Mouse (Mus musculus) hindbrain, postnatal 0 days (tissue): ENCODE results near the gene Cox8a. TPM values are rescaled to one million over a fixed set of nuclear protein-coding genes. Genes with fewer than 3 reads are reported as not detected.

ENCODE experiments used
- ATAC-seq: fragments of 200-750 bp; cut with Nextera tagmentation; 2 replicates; pipeline ENCODE4 v1.8.0; 2017; ENCODE audit warnings: mild to moderate bottlenecking, moderate TSS enrichment, moderate library complexity
- DNase-seq: peaks from one replicate; pipeline ENCODE4 v3.0.0-alpha.2; 2015; ENCODE audit warnings: low spot score
- H3K27ac ChIP-seq: fragments of 300-500 bp; sonication (generic); 2 replicates; pipeline ENCODE4 v1.5.1; 2014; ENCODE audit warnings: mild to moderate bottlenecking
- H3K27me3 ChIP-seq: fragments of 300-500 bp; sonication (generic); 2 replicates; pipeline ENCODE4 v1.6.1; 2014; ENCODE audit warnings: low read length, mixed read lengths; ENCODE audit not compliant: insufficient read depth
- H3K36me3 ChIP-seq: fragments of 300-500 bp; sonication (generic); 2 replicates; pipeline ENCODE4 v1.6.1; 2014; ENCODE audit warnings: low read length, mixed read lengths; ENCODE audit not compliant: insufficient read depth
- H3K4me1 ChIP-seq: fragments of 300-500 bp; sonication (generic); 2 replicates; pipeline ENCODE4 v1.6.1; 2014; ENCODE audit warnings: antibody characterized with exemption, low read length, mixed read lengths; ENCODE audit not compliant: insufficient read depth
- H3K4me2 ChIP-seq: fragments of 300-500 bp; sonication (generic); 2 replicates; pipeline ENCODE4 v1.6.1; 2014; ENCODE audit warnings: low read depth, mild to moderate bottlenecking, low read length, moderate library complexity, mixed read lengths
- H3K4me3 ChIP-seq: fragments of 300-500 bp; sonication (generic); 2 replicates; pipeline ENCODE4 v1.5.1; 2014; ENCODE audit warnings: low read length
- H3K9ac ChIP-seq: fragments of 300-500 bp; sonication (generic); replicated peaks from 2 replicates; pipeline ENCODE4 v1.6.1; 2014; ENCODE audit warnings: mild to moderate bottlenecking, low read length, moderate library complexity, mixed read lengths
- H3K9me3 ChIP-seq: fragments of 300-500 bp; sonication (generic); 2 replicates; pipeline ENCODE4 v1.6.1; 2016; ENCODE audit warnings: low read length, mixed read lengths
- CTCF ChIP-seq: IDR thresholded peaks from 2 replicates; pipeline ENCODE4 v1.5.1; 2016; ENCODE audit warnings: antibody characterized with exemption, control low read depth, low read depth
- WGBS: fragments of 180-500 bp; shearing (Covaris S2); extraction: QIAGEN DNeasy Blood & Tissue Kit; methylation state at CpG from one replicate; pipeline ENCODE4 v1.1.7; 2014; 5-methylcytosine and 5-hydroxymethylcytosine counted together
- polyA plus RNA-seq: library from polyadenylated mRNA; unstranded; fragments of >200 nt; fragmentation: Nextera tagmentation; extraction: Ambion mirVana; gene quantifications from 2 replicates; pipeline ENCODE4 v1.2.1, GENCODE M21; 2015
- total RNA-seq: library from RNA; depleted of rRNA; stranded (reverse); fragments of >200 nt; gene quantifications from 2 replicates; pipeline ENCODE4 v1.2.3, GENCODE M21; 2014; rRNA removed

Gene Cox8a
- total and polyA plus RNA-seq, 2 experiments from 2014 or later = 1,715 to 2,044 TPM

DNA sequence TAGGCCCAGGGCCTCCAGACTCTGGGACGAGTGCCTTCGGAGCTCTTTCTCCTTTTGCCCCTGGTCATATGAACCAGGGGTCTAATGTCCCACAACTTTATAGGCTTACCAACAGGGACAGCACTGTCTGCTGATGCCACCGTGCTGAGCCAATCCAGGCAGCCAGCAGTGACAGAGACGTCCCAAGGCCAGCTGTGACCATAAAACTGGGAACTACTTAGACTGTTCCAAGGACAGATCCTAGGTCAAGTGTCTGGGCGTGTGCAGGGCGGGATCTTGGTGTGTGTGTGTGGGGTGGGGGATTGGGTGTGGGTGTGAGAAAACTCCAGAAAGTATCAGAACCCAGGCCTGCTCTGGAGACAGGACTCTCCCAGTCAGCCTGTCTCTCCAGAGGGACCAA is 46.5 kb downstream of the Cox8a start:
- Histone ChIP-seq H3K4me2 (no peak overlapping the region), H3K27me3 (no peaks in the 10 kb centered on the region), H3K36me3 (no peaks in the 10 kb centered on the region), H3K9me3 (no peaks in the 10 kb centered on the region), H3K4me1 (peaks cover 14% of the 10 kb centered on the region), H3K27ac (no peak overlapping the region), H3K4me3 (no peak overlapping the region), H3K9ac (no peak overlapping the region)
- no peak for TF ChIP-seq CTCF
- WGBS = 79% methylated on average over 6 of the region's 6 CpGs
- ATAC-seq (no peak), DNase-seq (no peak)

GRCm38 (mm10) chr19:7168423-7168822 is 49.0 kb downstream of the Cox8a start:
- WGBS = 34% methylated on average over 2 of the region's 2 CpGs
- Histone ChIP-seq H3K4me1 (peaks cover 18% of the 10 kb centered on the region), H3K27me3 (no peaks in the 10 kb centered on the region), H3K4me2 (no peak overlapping the region), H3K9me3 (no peaks in the 10 kb centered on the region), H3K9ac (no peak overlapping the region), H3K27ac (no peak overlapping the region), H3K36me3 (no peaks in the 10 kb centered on the region), H3K4me3 (no peak overlapping the region)
- DNase-seq (no peak), ATAC-seq (no peak)
- TF ChIP-seq CTCF = no peak

GRCm38 (mm10) chr19:7166767-7167166 is 50.6 kb downstream of the Cox8a start:
- Histone ChIP-seq H3K36me3 (no peaks in the 10 kb centered on the region), H3K9ac (no peak overlapping the region), H3K4me1 (peaks cover 10% of the 10 kb centered on the region), H3K4me3 (no peak overlapping the region), H3K27ac (no peak overlapping the region), H3K27me3 (no peaks in the 10 kb centered on the region), H3K4me2 (no peak overlapping the region), H3K9me3 (no peaks in the 10 kb centered on the region)
- ATAC-seq (no peak), DNase-seq (no peak)
- no peak for TF ChIP-seq CTCF
- 17% methylated on average over 6 of the region's 6 CpGs for WGBS

GRCm38 (mm10) chr19:7166200-7166711 is 51.2 kb downstream of the Cox8a start:
- no peak for TF ChIP-seq CTCF
- Histone ChIP-seq H3K9ac (peak overlapping the region; percentile 67), H3K27ac (no peak overlapping the region), H3K4me2 (peak overlapping the region; percentile 90), H3K27me3 (no peaks in the 10 kb centered on the region), H3K4me1 (peaks cover 5% of the 10 kb centered on the region; the same call in 1 of the 2 replicates), H3K36me3 (no peaks in the 10 kb centered on the region), H3K4me3 (peak overlapping the region; percentile 77), H3K9me3 (no peaks in the 10 kb centered on the region)
- ATAC-seq (peak; percentile 33), DNase-seq (no peak)
- WGBS = 4% methylated on average over 9 of the region's 15 CpGs

- H3K36me3 ChIP-seq = no peaks in the 10 kb centered on the region
- ATAC-seq (peak; percentile 41; the same call in 1 of the 2 replicates), DNase-seq (peak; percentile 71)
- H3K4me2 ChIP-seq = peak overlapping the region; percentile 90
- no peaks in the 10 kb centered on the region for H3K9me3 ChIP-seq
- H3K4me3 ChIP-seq = peak overlapping the region; percentile 77
- no peak for TF ChIP-seq CTCF
- H3K27ac ChIP-seq = 0 out of 2 replicates have a peak overlapping the region, but pooled peaks have one; percentile 26
- H3K4me1 ChIP-seq = peaks cover 6% of the 10 kb centered on the region; the same call in 1 of the 2 replicates
- H3K9ac ChIP-seq = peak overlapping the region; percentile 67
- H3K27me3 ChIP-seq = no peaks in the 10 kb centered on the region
- 1% methylated on average over 44 of the region's 105 CpGs for WGBS
These were observed 51.8 kb downstream of the Cox8a start for GRCm38 (mm10) chr19:7165509-7166199.

Other genes with a start within 250 kb of the Cox8a start
- gene Ppp1r14b, start 242.6 kb downstream of the Cox8a start, total RNA-seq = 150 and 155 TPM in 2 replicates
- gene Ppp1r14b, start 242.6 kb downstream of the Cox8a start, polyA plus RNA-seq = 198 and 210 TPM in 2 replicates
- 18.5 and 23.1 TPM in 2 replicates for gene Plcb3, start 241.1 kb downstream of the Cox8a start, total RNA-seq
- gene Plcb3, start 241.1 kb downstream of the Cox8a start, polyA plus RNA-seq = 11.1 and 14.4 TPM in 2 replicates
- 8.3 and 29.2 TPM in 2 replicates for gene Fkbp2, start 237.1 kb downstream of the Cox8a start, total RNA-seq
- 169 and 177 TPM in 2 replicates for gene Fkbp2, start 237.1 kb downstream of the Cox8a start, polyA plus RNA-seq
- gene Vegfb, start 230.0 kb downstream of the Cox8a start, total RNA-seq = 40.5 and 40.9 TPM in 2 replicates
- 90.8 and 92.3 TPM in 2 replicates for gene Vegfb, start 230.0 kb downstream of the Cox8a start, polyA plus RNA-seq
- 13.5 and 28.3 TPM in 2 replicates for gene Dnajc4, start 225.0 kb downstream of the Cox8a start, total RNA-seq
- gene Dnajc4, start 225.0 kb downstream of the Cox8a start, polyA plus RNA-seq = 25.6 and 29.5 TPM in 2 replicates
- 17.4 and 19.7 TPM in 2 replicates for gene Nudt22, start 221.5 kb downstream of the Cox8a start, total RNA-seq
- 20.8 and 23.1 TPM in 2 replicates for gene Nudt22, start 221.5 kb downstream of the Cox8a start, polyA plus RNA-seq
- gene Trpt1, start 221.5 kb downstream of the Cox8a start, total RNA-seq = 31.1 and 33.0 TPM in 2 replicates
- gene Trpt1, start 221.5 kb downstream of the Cox8a start, polyA plus RNA-seq = 22.9 and 23.5 TPM in 2 replicates
- 4.0 and 7.5 TPM in 2 replicates for gene Fermt3, start 198.1 kb downstream of the Cox8a start, total RNA-seq
- gene Fermt3, start 198.1 kb downstream of the Cox8a start, polyA plus RNA-seq = 3.5 and 4.0 TPM in 2 replicates
- gene Stip1, start 177.6 kb downstream of the Cox8a start, total RNA-seq = 87.3 and 89.0 TPM in 2 replicates
- 146 and 151 TPM in 2 replicates for gene Stip1, start 177.6 kb downstream of the Cox8a start, polyA plus RNA-seq
- 4.8 and 9.5 TPM in 2 replicates for gene Macrod1, start 160.8 kb downstream of the Cox8a start, total RNA-seq
- 6.5 and 6.7 TPM in 2 replicates for gene Macrod1, start 160.8 kb downstream of the Cox8a start, polyA plus RNA-seq
- 8.4 and 10.1 TPM in 2 replicates for gene Flrt1, start 111.9 kb downstream of the Cox8a start, total RNA-seq
- gene Flrt1, start 111.9 kb downstream of the Cox8a start, polyA plus RNA-seq = 7.8 and 8.1 TPM in 2 replicates
- 216 and 233 TPM in 2 replicates for gene Otub1, start 11.3 kb downstream of the Cox8a start, total RNA-seq
- gene Otub1, start 11.3 kb downstream of the Cox8a start, polyA plus RNA-seq = 248 and 253 TPM in 2 replicates
- 56.5 and 59.7 TPM in 2 replicates for gene Naa40, start 23.6 kb upstream of the Cox8a start, total RNA-seq
- gene Naa40, start 23.6 kb upstream of the Cox8a start, polyA plus RNA-seq = 42.7 and 42.8 TPM in 2 replicates
- 73.2 and 91.7 TPM in 2 replicates for gene Rcor2, start 49.7 kb upstream of the Cox8a start, total RNA-seq
- 14.8 and 16.6 TPM in 2 replicates for gene Rcor2, start 49.7 kb upstream of the Cox8a start, polyA plus RNA-seq
- gene Mark2, start 124.2 kb upstream of the Cox8a start, total RNA-seq = 39.9 and 47.8 TPM in 2 replicates
- gene Mark2, start 124.2 kb upstream of the Cox8a start, polyA plus RNA-seq = 31.4 and 36.2 TPM in 2 replicates
- 37.1 and 57.3 TPM in 2 replicates for gene Spindoc, start 165.4 kb upstream of the Cox8a start, total RNA-seq
- 19.0 and 19.8 TPM in 2 replicates for gene Spindoc, start 165.4 kb upstream of the Cox8a start, polyA plus RNA-seq
- 114 and 129 TPM in 2 replicates for gene 2700081O15Rik, start 200.0 kb upstream of the Cox8a start, total RNA-seq
- gene 2700081O15Rik, start 200.0 kb upstream of the Cox8a start, polyA plus RNA-seq = 9.3 TPM in 2 replicates